Mouse (Mus musculus): ENCODE data around the gene Vamp3.

DNA sequence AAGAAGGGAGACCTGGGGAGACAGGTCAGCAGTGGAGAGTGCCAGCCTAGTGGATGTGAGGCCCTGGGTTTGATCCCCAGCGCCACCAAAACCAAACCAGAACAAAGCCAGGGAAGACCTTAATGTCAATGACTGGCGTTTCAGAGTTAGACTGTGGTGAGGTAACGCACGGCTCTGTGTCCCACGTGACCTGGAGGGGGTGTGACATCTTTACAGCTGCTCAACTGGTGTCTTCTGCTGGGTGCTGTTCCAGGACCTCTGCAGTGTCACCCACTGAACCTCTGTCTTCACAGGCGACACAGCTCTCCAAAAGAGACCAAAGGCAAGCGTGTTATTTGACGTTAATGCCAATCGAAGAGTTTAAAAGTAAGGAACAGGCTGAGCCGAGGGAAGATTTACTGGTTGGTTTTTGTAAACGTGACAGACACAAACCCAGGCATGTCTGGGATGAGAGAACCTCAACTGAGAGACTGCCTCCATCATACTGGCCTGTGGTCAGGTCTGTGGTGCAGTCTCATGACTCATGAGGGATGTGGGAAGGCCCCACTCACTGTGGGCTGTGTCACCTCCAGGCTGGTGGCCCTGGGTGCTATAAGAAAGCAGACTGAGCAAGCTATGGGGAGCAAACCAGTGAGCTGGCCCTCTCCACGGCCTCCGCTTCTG is 52.0 kb downstream of the Vamp3 start:
- TF ChIP-seq POLR2A (IDR thresholded peaks at IDR 0.05; ENCODE audit: low read depth, low read length) = no peak
- no peak for TF ChIP-seq CTCF (IDR thresholded peaks at IDR 0.05; ENCODE audit: borderline replicate concordance, insufficient read depth, low read length)

All from embryonic fibroblast, embryonic 13.5 days (primary cell).